Mouse (Mus musculus): Measurements from ENCODE around the gene Ccdc30. TPM values are rescaled to one million over a fixed set of nuclear protein-coding genes. Genes with fewer than 3 reads are reported as not detected.

Ccdc30 gene
- polyA plus RNA-seq, 1 experiment from 2014 or later: 1.0 TPM

- 47% methylated on average over 7 of the region's 7 CpGs for WGBS (ENCODE audit: insufficient replicate concordance)
- no peaks in the 10 kb centered on the region for H3K4me1 ChIP-seq (ENCODE audit: control insufficient read depth, low read depth, low read length)
- ATAC-seq (ENCODE audit: low read depth): no peak
Observed at GRCm38 (mm10) chr4:119400896-119401295, 14.4 kb downstream of the Ccdc30 start.

DNA sequence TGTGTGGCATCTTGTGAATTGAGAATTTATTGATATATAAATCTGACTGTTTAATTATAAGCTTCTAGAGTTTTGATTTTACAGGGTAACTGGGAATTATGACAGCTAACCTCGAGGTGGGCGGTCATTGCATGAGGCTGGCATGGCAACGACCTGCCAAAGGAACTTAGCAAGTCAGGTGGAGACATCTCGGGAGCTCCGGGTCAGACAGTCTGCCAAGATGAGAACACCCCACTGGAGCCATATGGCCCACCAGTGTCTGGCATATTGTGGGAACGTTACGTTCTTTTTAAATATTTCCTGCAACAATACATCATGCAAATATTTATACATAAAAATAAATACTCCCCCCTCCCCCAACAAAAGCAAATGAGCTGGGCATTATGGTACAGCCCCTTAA is 16.6 kb downstream of the Ccdc30 start:
- Histone ChIP-seq H3K4me2 (ENCODE audit: low read depth, low read length) (no peak overlapping the region), H3K27ac (ENCODE audit: low read length) (no peak overlapping the region), H3K9ac (ENCODE audit: low read depth, low read length) (no peak overlapping the region), H3K9me3 (replicated peaks; ENCODE audit: control insufficient read depth, low read length) (0 out of 2 replicates have a peak, but pooled peaks cover 3% of the 10 kb centered on the region), H3K4me1 (ENCODE audit: control insufficient read depth, low read depth, low read length) (no peaks in the 10 kb centered on the region), H3K27me3 (ENCODE audit: control insufficient read depth, insufficient read depth, low read depth, low read length) (no peaks in the 10 kb centered on the region), H3K4me3 (ENCODE audit: low read depth, low read length) (no peak overlapping the region), H3K36me3 (ENCODE audit: control insufficient read depth, insufficient read depth) (no peaks in the 10 kb centered on the region)
- no peak for ATAC-seq (ENCODE audit: low read depth)
- WGBS (ENCODE audit: insufficient replicate concordance): 65% methylated on average over 7 of the region's 7 CpGs

More at GRCm38 (mm10) chr4:119400896-119401295, 14.4 kb downstream of the Ccdc30 start:
- H3K36me3 ChIP-seq (ENCODE audit: control insufficient read depth, insufficient read depth): no peaks in the 10 kb centered on the region
- H3K27ac ChIP-seq (ENCODE audit: low read length): no peak overlapping the region
- H3K9ac ChIP-seq (ENCODE audit: low read depth, low read length): no peak overlapping the region
- H3K9me3 ChIP-seq (replicated peaks; ENCODE audit: control insufficient read depth, low read length): 0 out of 2 replicates have a peak, but pooled peaks cover 3% of the 10 kb centered on the region
- H3K4me2 ChIP-seq (ENCODE audit: low read depth, low read length): no peak overlapping the region
- H3K4me3 ChIP-seq (ENCODE audit: low read depth, low read length): no peak overlapping the region
- no peaks in the 10 kb centered on the region for H3K27me3 ChIP-seq (ENCODE audit: control insufficient read depth, insufficient read depth, low read depth, low read length)

- Histone ChIP-seq H3K4me3 (ENCODE audit: low read depth, low read length) (no peak overlapping the region), H3K4me2 (ENCODE audit: low read depth, low read length) (no peak overlapping the region), H3K9me3 (replicated peaks; ENCODE audit: control insufficient read depth, low read length) (no peaks in the 10 kb centered on the region), H3K4me1 (ENCODE audit: control insufficient read depth, low read depth, low read length) (no peaks in the 10 kb centered on the region), H3K9ac (ENCODE audit: low read depth, low read length) (no peak overlapping the region), H3K36me3 (ENCODE audit: control insufficient read depth, insufficient read depth) (no peaks in the 10 kb centered on the region), H3K27ac (ENCODE audit: low read length) (no peak overlapping the region), H3K27me3 (ENCODE audit: control insufficient read depth, insufficient read depth, low read depth, low read length) (no peaks in the 10 kb centered on the region)
- ATAC-seq (ENCODE audit: low read depth): no peak
- WGBS (ENCODE audit: insufficient replicate concordance): 67% methylated on average over 1 of the region's 1 CpGs
Observed at GRCm38 (mm10) chr4:119390369-119390768, 25.0 kb downstream of the Ccdc30 start.

DNA sequence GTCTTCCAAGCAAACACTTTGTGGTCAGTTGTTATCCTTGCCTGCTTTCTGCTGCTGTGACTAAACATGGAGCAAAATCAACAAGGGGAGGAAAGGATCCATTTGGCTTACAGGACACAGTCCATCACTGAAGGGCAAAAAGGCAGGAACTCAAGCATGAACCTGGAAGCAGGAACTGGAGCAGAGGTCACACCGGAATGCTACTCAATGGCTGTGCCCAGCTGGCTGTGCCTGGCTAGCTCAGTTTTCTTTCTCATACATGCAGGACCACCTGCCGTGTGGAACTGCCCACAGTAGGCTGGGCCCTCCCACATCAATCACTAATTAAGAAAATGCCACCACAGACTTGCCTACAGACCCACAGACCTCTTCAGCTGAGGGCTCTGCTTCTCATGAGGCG is 26.1 kb downstream of the Ccdc30 start:
- no peak for ATAC-seq (ENCODE audit: low read depth)
- H3K4me3 ChIP-seq (ENCODE audit: low read depth, low read length): no peak overlapping the region
- no peaks in the 10 kb centered on the region for H3K27me3 ChIP-seq (ENCODE audit: control insufficient read depth, insufficient read depth, low read depth, low read length)
- H3K4me1 ChIP-seq (ENCODE audit: control insufficient read depth, low read depth, low read length): no peaks in the 10 kb centered on the region
- H3K36me3 ChIP-seq (ENCODE audit: control insufficient read depth, insufficient read depth): no peaks in the 10 kb centered on the region
- 53% methylated on average over 3 of the region's 3 CpGs for WGBS (ENCODE audit: insufficient replicate concordance)
- no peak overlapping the region for H3K27ac ChIP-seq (ENCODE audit: low read length)
- H3K9me3 ChIP-seq (replicated peaks; ENCODE audit: control insufficient read depth, low read length): no peaks in the 10 kb centered on the region
- no peak overlapping the region for H3K9ac ChIP-seq (ENCODE audit: low read depth, low read length)
- no peak overlapping the region for H3K4me2 ChIP-seq (ENCODE audit: low read depth, low read length)

DNA sequence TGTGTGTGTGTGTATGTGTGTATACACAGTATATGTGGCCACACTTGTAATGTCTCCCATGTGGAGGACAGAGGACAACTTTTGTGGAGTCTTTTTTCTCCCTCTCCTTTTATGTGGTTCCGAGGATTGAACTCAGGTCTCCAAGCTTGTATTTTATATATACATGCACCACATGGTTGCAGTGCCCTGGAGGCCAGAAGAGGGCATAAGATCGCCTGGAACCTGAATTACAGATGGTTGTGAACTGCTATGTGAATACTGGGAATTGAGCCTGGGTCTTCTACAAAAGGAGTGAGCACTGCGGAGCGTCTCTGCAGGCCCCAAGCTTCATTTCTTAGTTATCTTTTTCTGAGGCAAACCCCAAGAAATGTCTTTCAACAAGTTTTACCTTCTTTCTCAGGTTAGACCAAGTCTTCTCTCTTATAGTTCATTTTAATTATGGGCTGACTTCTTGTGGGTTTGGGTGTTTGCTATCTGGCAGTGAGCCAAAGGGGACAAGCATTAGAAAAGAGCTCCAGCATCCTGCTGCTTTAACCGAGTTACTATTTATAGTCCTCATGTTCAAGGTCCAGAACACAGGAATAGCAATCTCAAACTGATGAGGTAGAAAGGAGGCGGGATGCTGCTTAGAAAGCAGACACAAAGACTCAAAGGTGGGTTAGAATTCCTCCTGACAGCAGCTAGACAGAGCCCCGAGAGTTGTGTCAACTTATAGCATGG is 33.7 kb downstream of the Ccdc30 start:
- WGBS (ENCODE audit: insufficient replicate concordance): 52% methylated on average over 7 of the region's 7 CpGs
- H3K9me3 ChIP-seq (replicated peaks; ENCODE audit: control insufficient read depth, low read length): no peaks in the 10 kb centered on the region
- ATAC-seq (ENCODE audit: low read depth): no peak

GRCm38 (mm10) chr4:119369460-119369859 is 45.9 kb downstream of the Ccdc30 start:
- H3K4me2 ChIP-seq (ENCODE audit: low read depth, low read length): no peak overlapping the region
- no peak overlapping the region for H3K9ac ChIP-seq (ENCODE audit: low read depth, low read length)
- 69% methylated on average over 6 of the region's 6 CpGs for WGBS (ENCODE audit: insufficient replicate concordance)
- no peak overlapping the region for H3K27ac ChIP-seq (ENCODE audit: low read length)
- ATAC-seq (ENCODE audit: low read depth): no peak
- H3K4me3 ChIP-seq (ENCODE audit: low read depth, low read length): no peak overlapping the region
- H3K9me3 ChIP-seq (replicated peaks; ENCODE audit: control insufficient read depth, low read length): no peaks in the 10 kb centered on the region
- no peaks in the 10 kb centered on the region for H3K27me3 ChIP-seq (ENCODE audit: control insufficient read depth, insufficient read depth, low read depth, low read length)
- H3K4me1 ChIP-seq (ENCODE audit: control insufficient read depth, low read depth, low read length): no peaks in the 10 kb centered on the region
- H3K36me3 ChIP-seq (ENCODE audit: control insufficient read depth, insufficient read depth): no peaks in the 10 kb centered on the region

More for the DNA sequence above, 33.7 kb downstream of the Ccdc30 start:
- no peak overlapping the region for H3K27ac ChIP-seq (ENCODE audit: low read length)
- no peaks in the 10 kb centered on the region for H3K27me3 ChIP-seq (ENCODE audit: control insufficient read depth, insufficient read depth, low read depth, low read length)
- H3K4me3 ChIP-seq (ENCODE audit: low read depth, low read length): no peak overlapping the region
- no peaks in the 10 kb centered on the region for H3K36me3 ChIP-seq (ENCODE audit: control insufficient read depth, insufficient read depth)
- no peaks in the 10 kb centered on the region for H3K4me1 ChIP-seq (ENCODE audit: control insufficient read depth, low read depth, low read length)
- no peak overlapping the region for H3K9ac ChIP-seq (ENCODE audit: low read depth, low read length)
- no peak overlapping the region for H3K4me2 ChIP-seq (ENCODE audit: low read depth, low read length)

DNA sequence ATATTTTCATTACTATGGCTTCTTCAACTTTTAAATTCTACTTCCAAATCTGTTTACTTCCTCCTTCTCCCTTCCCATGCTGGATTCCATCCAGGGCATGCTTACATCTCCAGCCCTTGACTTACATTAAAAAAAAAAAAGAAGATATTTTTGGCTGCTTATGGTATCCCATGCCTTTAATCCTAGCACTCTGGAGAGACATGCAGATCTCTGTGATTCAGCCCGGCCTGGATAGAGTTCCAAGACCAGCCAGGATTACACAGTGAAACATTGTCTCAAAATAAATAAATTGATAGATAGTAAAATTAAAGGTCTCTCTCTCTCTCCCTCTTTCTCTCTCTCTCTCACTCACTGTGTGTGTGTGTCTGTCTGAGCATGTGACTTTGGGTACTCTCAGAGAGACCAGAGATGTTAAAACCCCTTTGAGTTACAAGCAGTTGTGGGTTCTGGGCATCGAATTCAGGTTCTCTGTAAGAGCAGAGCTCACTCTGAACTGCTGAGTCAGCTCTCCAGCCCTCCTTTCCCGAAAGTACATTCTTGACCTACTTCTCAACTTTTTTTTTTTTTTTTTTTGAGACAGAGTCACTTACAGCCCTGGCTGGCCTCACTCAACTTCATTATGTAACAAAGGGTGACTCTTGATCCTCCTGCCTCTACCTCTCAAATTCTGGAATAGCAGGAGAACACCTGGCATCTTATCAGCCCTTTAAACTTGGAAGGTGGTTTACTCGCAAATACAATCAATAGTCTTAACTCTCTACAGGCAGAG is 48.4 kb downstream of the Ccdc30 start:
- no peaks in the 10 kb centered on the region for H3K4me1 ChIP-seq (ENCODE audit: control insufficient read depth, low read depth, low read length)
- no peak overlapping the region for H3K9ac ChIP-seq (ENCODE audit: low read depth, low read length)
- no peaks in the 10 kb centered on the region for H3K36me3 ChIP-seq (ENCODE audit: control insufficient read depth, insufficient read depth)
- no peak overlapping the region for H3K27ac ChIP-seq (ENCODE audit: low read length)
- no peaks in the 10 kb centered on the region for H3K27me3 ChIP-seq (ENCODE audit: control insufficient read depth, insufficient read depth, low read depth, low read length)
- 37% methylated on average over 4 of the region's 4 CpGs for WGBS (ENCODE audit: insufficient replicate concordance)
- no peaks in the 10 kb centered on the region for H3K9me3 ChIP-seq (replicated peaks; ENCODE audit: control insufficient read depth, low read length)
- no peak overlapping the region for H3K4me2 ChIP-seq (ENCODE audit: low read depth, low read length)
- H3K4me3 ChIP-seq (ENCODE audit: low read depth, low read length): no peak overlapping the region
- ATAC-seq (ENCODE audit: low read depth): no peak

GRCm38 (mm10) chr4:119362231-119362630 is 53.1 kb downstream of the Ccdc30 start:
- WGBS (ENCODE audit: insufficient replicate concordance): 50% methylated on average over 3 of the region's 3 CpGs
- H3K4me2 ChIP-seq (ENCODE audit: low read depth, low read length): no peak overlapping the region
- no peak for ATAC-seq (ENCODE audit: low read depth)

More at GRCm38 (mm10) chr4:119362231-119362630, 53.1 kb downstream of the Ccdc30 start:
- no peaks in the 10 kb centered on the region for H3K9me3 ChIP-seq (replicated peaks; ENCODE audit: control insufficient read depth, low read length)
- H3K4me1 ChIP-seq (ENCODE audit: control insufficient read depth, low read depth, low read length): no peaks in the 10 kb centered on the region
- H3K27ac ChIP-seq (ENCODE audit: low read length): no peak overlapping the region
- no peak overlapping the region for H3K9ac ChIP-seq (ENCODE audit: low read depth, low read length)
- H3K36me3 ChIP-seq (ENCODE audit: control insufficient read depth, insufficient read depth): no peaks in the 10 kb centered on the region
- no peaks in the 10 kb centered on the region for H3K27me3 ChIP-seq (ENCODE audit: control insufficient read depth, insufficient read depth, low read depth, low read length)
- no peak overlapping the region for H3K4me3 ChIP-seq (ENCODE audit: low read depth, low read length)
